Mouse (Mus musculus) midbrain, embryonic 16.5 days (tissue): ENCODE data around the gene Kcnq1. TPM values are rescaled to one million over a fixed set of nuclear protein-coding genes. Genes with fewer than 3 reads are reported as not detected.

Experiments used
- ATAC-seq: fragments of 200-750 bp; cut with Nextera tagmentation; 2 replicates; pipeline ENCODE4 v1.8.0; 2017; ENCODE audit warnings: moderate TSS enrichment
- H3K27ac ChIP-seq: fragments of 300-500 bp; sonication (generic); 2 replicates; pipeline ENCODE4 v1.5.1; 2014; ENCODE audit warnings: mild to moderate bottlenecking, low read length, mixed read lengths
- H3K27me3 ChIP-seq: fragments of 300-500 bp; sonication (generic); 2 replicates; pipeline ENCODE4 v1.6.1; 2014; ENCODE audit warnings: low read depth, low read length, mixed read lengths; ENCODE audit not compliant: control insufficient read depth, insufficient read depth
- H3K36me3 ChIP-seq: fragments of 300-500 bp; sonication (generic); 2 replicates; pipeline ENCODE4 v1.6.1; 2014; ENCODE audit warnings: mild to moderate bottlenecking, low read length, moderate library complexity, mixed read lengths; ENCODE audit not compliant: control insufficient read depth, insufficient read depth
- H3K4me1 ChIP-seq: fragments of 300-500 bp; sonication (generic); 2 replicates; pipeline ENCODE4 v1.6.1; 2014; ENCODE audit warnings: mild to moderate bottlenecking, low read length, mixed read lengths; ENCODE audit not compliant: control insufficient read depth, insufficient read depth
- H3K4me2 ChIP-seq: fragments of 300-500 bp; sonication (generic); 2 replicates; pipeline ENCODE4 v1.6.1; 2014; ENCODE audit warnings: mild to moderate bottlenecking, low read length, mixed read lengths
- H3K4me3 ChIP-seq: fragments of 300-500 bp; sonication (generic); 2 replicates; pipeline ENCODE4 v1.5.1; 2014; ENCODE audit warnings: low read depth, mild to moderate bottlenecking, low read length, moderate library complexity, mixed read lengths
- H3K9ac ChIP-seq: fragments of 300-500 bp; sonication (generic); 2 replicates; pipeline ENCODE4 v1.6.1; 2014; ENCODE audit warnings: low read depth, low read length, mixed read lengths
- H3K9me3 ChIP-seq: fragments of 300-500 bp; sonication (generic); replicated peaks from 2 replicates; pipeline ENCODE4 v1.6.1; 2014; ENCODE audit warnings: mild to moderate bottlenecking, low read length, mixed read lengths; ENCODE audit not compliant: control insufficient read depth, poor library complexity, severe bottlenecking
- WGBS: fragments of 180-500 bp; shearing (Covaris S2); extraction: QIAGEN DNeasy Blood & Tissue Kit; methylation state at CpG from one replicate; pipeline ENCODE4 v1.1.7; 2014; 5-methylcytosine and 5-hydroxymethylcytosine counted together
- polyA plus RNA-seq: library from polyadenylated mRNA; unstranded; fragments of >200 nt; fragmentation: Nextera tagmentation; extraction: Ambion mirVana; gene quantifications from 2 replicates; pipeline ENCODE4 v1.2.1, GENCODE M21; 2015

Gene Kcnq1
- polyA plus RNA-seq, 1 experiment from 2014 or later = 1.1 TPM

DNA sequence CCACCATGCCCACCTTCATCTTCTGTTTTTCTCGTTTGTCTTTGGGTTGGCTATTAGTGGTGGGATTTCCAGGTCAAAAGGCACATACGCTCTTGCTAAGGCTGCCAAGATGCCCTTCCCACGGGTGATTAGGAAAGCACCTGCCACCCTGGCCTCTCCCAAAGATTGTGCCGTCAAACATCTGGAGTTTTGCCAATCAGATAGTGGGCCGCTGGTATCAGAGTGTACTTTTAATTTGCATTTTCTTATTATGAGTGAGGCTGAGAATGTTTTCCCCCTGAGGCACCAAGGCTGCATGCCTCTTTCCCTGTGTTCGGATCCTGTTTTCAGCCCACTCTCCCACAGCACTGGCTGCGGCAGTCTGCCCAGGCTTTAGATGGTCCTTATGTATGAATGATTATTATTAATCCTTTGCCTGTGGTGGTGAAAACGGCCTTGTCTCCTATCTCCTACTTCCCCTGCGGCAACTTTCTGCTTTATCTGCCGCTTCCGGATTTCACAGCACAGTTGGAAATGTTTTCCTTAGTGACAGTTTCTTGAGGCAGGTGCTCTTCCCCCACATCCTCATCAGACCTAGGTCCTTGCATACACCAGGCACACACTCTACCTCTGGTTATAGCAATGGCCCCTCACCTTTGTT is 784 bp upstream of the Kcnq1 start:
- ATAC-seq = no peak

GRCm38 (mm10) chr7:143106672-143107465 is 707 bp downstream of the Kcnq1 start:
- no peak for ATAC-seq
- H3K27ac ChIP-seq = no peak overlapping the region
- WGBS = 11% methylated on average over 34 of the region's 57 CpGs
- no peaks in the 10 kb centered on the region for H3K9me3 ChIP-seq
- H3K4me1 ChIP-seq = no peaks in the 10 kb centered on the region
- H3K9ac ChIP-seq = peak overlapping the region; percentile 11; the same call in 1 of the 2 replicates
- H3K36me3 ChIP-seq = no peaks in the 10 kb centered on the region
- H3K27me3 ChIP-seq = peaks cover 40% of the 10 kb centered on the region
- peak overlapping the region; percentile 57 for H3K4me2 ChIP-seq
- peak overlapping the region; percentile 30 for H3K4me3 ChIP-seq

More for the DNA sequence above, 784 bp upstream of the Kcnq1 start:
- no peaks in the 10 kb centered on the region for H3K9me3 ChIP-seq
- H3K9ac ChIP-seq = no peak overlapping the region
- WGBS = 64% methylated on average over 11 of the region's 11 CpGs
- H3K27me3 ChIP-seq = peaks cover 40% of the 10 kb centered on the region
- H3K36me3 ChIP-seq = no peaks in the 10 kb centered on the region
- H3K4me2 ChIP-seq = no peak overlapping the region
- H3K4me3 ChIP-seq = no peak overlapping the region
- H3K4me1 ChIP-seq = no peaks in the 10 kb centered on the region
- no peak overlapping the region for H3K27ac ChIP-seq

- Histone ChIP-seq H3K9me3 (no peaks in the 10 kb centered on the region), H3K4me3 (no peak overlapping the region), H3K4me2 (no peak overlapping the region), H3K27me3 (peaks cover 40% of the 10 kb centered on the region), H3K9ac (no peak overlapping the region), H3K36me3 (no peaks in the 10 kb centered on the region), H3K4me1 (no peaks in the 10 kb centered on the region), H3K27ac (no peak overlapping the region)
- ATAC-seq = no peak
- WGBS = 54% methylated on average over 5 of the region's 5 CpGs
Observed at GRCm38 (mm10) chr7:143108200-143108599, 2.0 kb downstream of the Kcnq1 start.

GRCm38 (mm10) chr7:143108996-143109660 is 3.0 kb downstream of the Kcnq1 start:
- Histone ChIP-seq H3K4me3 (no peak overlapping the region), H3K9me3 (no peaks in the 10 kb centered on the region), H3K27ac (no peak overlapping the region), H3K27me3 (peaks cover 40% of the 10 kb centered on the region), H3K4me1 (no peaks in the 10 kb centered on the region), H3K9ac (no peak overlapping the region), H3K4me2 (no peak overlapping the region), H3K36me3 (no peaks in the 10 kb centered on the region)
- ATAC-seq = no peak
- WGBS = 38% methylated on average over 3 of the region's 3 CpGs

DNA sequence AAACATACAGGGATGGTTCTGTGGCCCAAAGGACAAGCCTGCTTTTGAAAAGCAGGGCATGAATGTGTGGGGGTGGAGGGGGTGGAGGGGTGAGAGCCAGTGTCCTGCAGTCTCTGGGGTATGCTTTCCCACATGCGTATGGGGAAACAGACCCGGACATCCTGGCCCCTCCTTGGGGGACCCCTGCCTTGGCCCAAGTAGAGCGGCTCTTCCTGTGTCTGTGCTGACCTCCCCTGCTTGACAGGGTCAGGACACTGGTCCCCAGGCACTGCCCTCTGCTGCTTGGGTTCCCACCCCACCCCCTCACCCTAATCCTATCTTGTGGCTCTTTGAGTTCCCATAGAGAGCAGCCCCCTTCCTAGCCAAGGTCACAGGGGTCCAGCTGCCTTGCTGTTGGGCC is 3.5 kb downstream of the Kcnq1 start:
- H3K27me3 ChIP-seq = peaks cover 40% of the 10 kb centered on the region
- H3K36me3 ChIP-seq = no peaks in the 10 kb centered on the region
- WGBS = 55% methylated on average over 3 of the region's 3 CpGs
- H3K4me3 ChIP-seq = no peak overlapping the region
- H3K4me2 ChIP-seq = no peak overlapping the region
- no peak overlapping the region for H3K9ac ChIP-seq
- peaks cover under 1% of the 10 kb centered on the region; the same call in 1 of the 2 replicates for H3K9me3 ChIP-seq
- no peak overlapping the region for H3K27ac ChIP-seq
- no peak for ATAC-seq
- H3K4me1 ChIP-seq = no peaks in the 10 kb centered on the region

- no peak overlapping the region for H3K9ac ChIP-seq
- H3K4me2 ChIP-seq = no peak overlapping the region
- H3K27me3 ChIP-seq = peaks cover 34% of the 10 kb centered on the region
- H3K4me3 ChIP-seq = no peak overlapping the region
- no peaks in the 10 kb centered on the region for H3K4me1 ChIP-seq
- WGBS = 60% methylated on average over 1 of the region's 1 CpGs
- no peaks in the 10 kb centered on the region for H3K36me3 ChIP-seq
- peaks cover 2% of the 10 kb centered on the region; the same call in 1 of the 2 replicates for H3K9me3 ChIP-seq
- H3K27ac ChIP-seq = no peak overlapping the region
- no peak for ATAC-seq
Observed at GRCm38 (mm10) chr7:143110803-143111202, 4.6 kb downstream of the Kcnq1 start.

DNA sequence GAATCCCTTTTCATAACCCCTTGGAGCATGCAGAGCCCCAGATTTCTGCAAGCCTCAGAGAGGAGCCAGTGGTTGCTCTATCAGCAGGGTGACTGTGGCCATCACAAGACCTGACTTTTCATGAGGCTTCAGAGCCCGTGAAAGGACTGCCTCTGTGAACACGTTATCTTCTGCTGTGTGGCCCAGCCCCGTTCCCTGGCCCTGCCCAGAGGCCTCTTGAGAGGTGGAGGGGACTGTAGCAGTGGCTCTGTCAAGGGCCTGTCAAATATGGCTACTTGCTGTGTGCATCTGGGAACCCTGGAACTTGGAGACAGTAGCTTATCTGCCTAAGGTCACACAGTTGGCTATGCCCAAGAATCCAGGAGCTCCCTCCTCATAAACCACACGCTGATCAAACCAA is 5.6 kb downstream of the Kcnq1 start:
- ATAC-seq = no peak
- H3K4me1 ChIP-seq = no peaks in the 10 kb centered on the region
- no peak overlapping the region for H3K9ac ChIP-seq
- H3K27ac ChIP-seq = no peak overlapping the region
- H3K9me3 ChIP-seq = peaks cover 2% of the 10 kb centered on the region; the same call in 1 of the 2 replicates
- no peaks in the 10 kb centered on the region for H3K36me3 ChIP-seq
- WGBS = 73% methylated on average over 4 of the region's 4 CpGs
- no peak overlapping the region for H3K4me3 ChIP-seq
- peaks cover 25% of the 10 kb centered on the region for H3K27me3 ChIP-seq
- no peak overlapping the region for H3K4me2 ChIP-seq

- peaks cover 2% of the 10 kb centered on the region; the same call in 1 of the 2 replicates for H3K9me3 ChIP-seq
- no peaks in the 10 kb centered on the region for H3K4me1 ChIP-seq
- WGBS = 39% methylated on average over 1 of the region's 1 CpGs
- H3K4me3 ChIP-seq = no peak overlapping the region
- no peak overlapping the region for H3K9ac ChIP-seq
- peaks cover 18% of the 10 kb centered on the region for H3K27me3 ChIP-seq
- no peak for ATAC-seq
- no peak overlapping the region for H3K27ac ChIP-seq
- no peaks in the 10 kb centered on the region for H3K36me3 ChIP-seq
- H3K4me2 ChIP-seq = no peak overlapping the region
Observed at GRCm38 (mm10) chr7:143112395-143112794, 6.2 kb downstream of the Kcnq1 start.

DNA sequence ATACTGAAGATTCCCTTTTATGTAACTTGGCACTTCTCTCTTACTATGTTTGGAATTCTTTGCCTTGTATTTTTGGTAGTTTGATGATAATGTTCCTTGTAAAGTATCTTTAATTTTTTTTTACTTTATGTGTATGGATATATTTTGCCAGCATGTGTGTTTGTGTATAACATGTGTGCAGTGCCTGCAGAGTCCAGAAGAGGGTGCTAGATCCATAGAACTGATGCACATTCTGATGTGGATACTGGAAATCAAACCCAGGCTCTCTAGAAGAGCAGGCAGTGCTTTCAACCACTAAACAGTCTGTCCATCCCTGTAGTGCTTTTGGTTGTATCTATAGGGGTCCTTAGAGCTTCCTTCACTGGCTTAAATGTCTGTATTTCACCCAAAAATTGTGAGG is 8.6 kb downstream of the Kcnq1 start:
- Histone ChIP-seq H3K4me1 (no peaks in the 10 kb centered on the region), H3K36me3 (no peaks in the 10 kb centered on the region), H3K27me3 (no peaks in the 10 kb centered on the region), H3K4me2 (no peak overlapping the region), H3K27ac (no peak overlapping the region), H3K9ac (no peak overlapping the region), H3K4me3 (no peak overlapping the region), H3K9me3 (peaks cover 2% of the 10 kb centered on the region; the same call in 1 of the 2 replicates)
- ATAC-seq = no peak
